Mouse (Mus musculus) olfactory bulb, adult 2 months (tissue): ENCODE measurements around the gene Ascl2.

Experiments
- CTCF ChIP-seq: fragments of 200-500 bp; IDR thresholded peaks from 2 replicates; pipeline ENCODE4 v1.5.1; 2012; ENCODE audit warnings: low read depth, mild to moderate bottlenecking, low read length, moderate library complexity; ENCODE audit not compliant: insufficient read depth
- POLR2A ChIP-seq: fragments of 200-500 bp; IDR thresholded peaks from 2 replicates; pipeline ENCODE4 v1.6.1; 2012; ENCODE audit warnings: mild to moderate bottlenecking, low read depth, low read length, moderate library complexity; ENCODE audit not compliant: insufficient read depth

DNA sequence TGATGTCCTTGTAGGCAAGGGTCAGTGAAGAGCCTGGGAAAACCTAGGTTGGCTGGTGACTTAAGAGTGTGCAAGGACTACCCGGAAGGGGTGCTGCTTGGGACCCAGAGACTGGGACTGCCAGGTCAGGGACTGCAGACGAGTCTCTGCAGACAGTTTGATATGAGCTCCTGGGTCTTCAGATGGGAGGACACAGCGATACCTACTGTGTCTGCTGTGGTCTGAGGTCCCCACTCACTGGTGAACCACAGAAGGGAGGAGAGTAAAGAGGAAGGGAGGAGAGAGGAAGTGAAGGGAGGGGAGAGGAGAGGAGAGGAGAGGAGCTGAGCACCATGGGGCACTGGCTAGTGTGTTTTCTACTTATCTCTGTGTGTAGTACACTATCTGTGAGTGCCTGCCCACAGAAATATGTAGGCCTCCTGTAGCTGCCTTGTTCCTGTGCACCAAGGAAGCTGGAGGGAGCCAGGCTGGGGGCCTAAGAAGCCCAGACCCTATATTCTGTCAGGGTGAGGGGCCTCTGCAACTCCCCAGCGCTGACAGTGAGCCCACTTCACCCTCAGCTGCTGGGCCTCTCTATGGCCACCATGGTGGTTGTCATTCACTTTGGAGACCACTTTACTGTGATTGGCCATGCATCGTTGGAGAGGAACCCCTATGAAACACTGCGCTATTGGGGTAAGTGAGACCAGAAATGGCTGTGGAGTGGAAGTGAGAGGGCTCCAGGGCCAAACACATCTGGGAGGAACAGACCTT is 36.5 kb upstream of the Ascl2 start:
- no peak for TF ChIP-seq POLR2A
- TF ChIP-seq CTCF = no peak
